Mouse (Mus musculus) olfactory bulb, adult 2 months (tissue): ENCODE measurements around the gene 4932438A13Rik.

Source experiments
- CTCF ChIP-seq: fragments of 200-500 bp; IDR thresholded peaks from 2 replicates; pipeline ENCODE4 v1.5.1; 2012; ENCODE audit warnings: low read depth, mild to moderate bottlenecking, low read length, moderate library complexity; ENCODE audit not compliant: insufficient read depth
- POLR2A ChIP-seq: fragments of 200-500 bp; IDR thresholded peaks from 2 replicates; pipeline ENCODE4 v1.6.1; 2012; ENCODE audit warnings: mild to moderate bottlenecking, low read depth, low read length, moderate library complexity; ENCODE audit not compliant: insufficient read depth

DNA sequence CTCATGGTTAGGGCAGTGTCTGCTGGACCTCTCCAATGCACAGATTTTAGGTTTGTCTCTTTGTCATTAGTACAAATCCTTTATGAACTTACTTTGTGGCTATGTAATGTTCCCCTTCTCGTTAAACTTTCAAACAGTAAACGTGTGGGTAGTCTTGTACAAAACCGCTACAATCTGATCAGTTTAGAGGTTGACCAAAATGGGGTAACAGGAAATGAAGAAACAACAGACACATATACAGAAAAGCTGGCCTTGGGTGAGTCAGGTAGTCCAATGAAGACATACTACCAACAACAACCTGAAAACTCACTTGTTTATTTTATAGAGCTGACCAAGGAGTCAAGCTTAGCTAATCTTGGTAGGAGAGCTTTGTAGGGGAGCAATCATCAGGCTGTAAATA lies 32.7 kb upstream of the 4932438A13Rik start:
- TF ChIP-seq POLR2A (no peak), CTCF (no peak)
